Mouse (Mus musculus) heart, adult 9 months (tissue): ENCODE data around the gene Fermt3.
"Not testable (repeated sequence)": the region's sequence is repeated elsewhere in the genome, so short reads cannot be mapped to it uniquely, and the experiment has no call there.

Source experiments
- DNase-seq, 2 experiments: peaks; one replicate each; pipeline ENCODE4 v3.0.0; 2022; ENCODE audit warnings: low spot score in 2 of 2

The Fermt3 gene

DNA sequence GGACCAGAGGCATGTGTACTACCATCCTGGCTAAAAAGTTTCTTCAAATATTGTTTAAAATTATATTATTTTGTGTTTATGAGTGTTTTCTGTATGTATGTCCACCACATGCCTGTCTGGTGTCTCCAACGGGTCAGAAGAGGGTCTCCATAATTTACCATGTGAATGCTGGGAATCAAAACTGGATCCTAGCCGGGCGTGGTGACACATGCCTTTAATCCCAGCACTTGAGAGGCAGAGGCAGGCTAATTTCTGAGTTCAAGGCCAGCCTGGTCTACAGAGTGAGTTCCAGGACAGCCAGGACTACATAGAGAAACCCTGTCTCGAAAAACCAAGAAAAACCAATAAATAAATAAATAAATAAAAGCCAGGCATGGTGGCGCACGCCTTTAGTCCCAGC lies 28.1 kb downstream of the Fermt3 start:
- DNase-seq, result not testable (repeated sequence)

DNA sequence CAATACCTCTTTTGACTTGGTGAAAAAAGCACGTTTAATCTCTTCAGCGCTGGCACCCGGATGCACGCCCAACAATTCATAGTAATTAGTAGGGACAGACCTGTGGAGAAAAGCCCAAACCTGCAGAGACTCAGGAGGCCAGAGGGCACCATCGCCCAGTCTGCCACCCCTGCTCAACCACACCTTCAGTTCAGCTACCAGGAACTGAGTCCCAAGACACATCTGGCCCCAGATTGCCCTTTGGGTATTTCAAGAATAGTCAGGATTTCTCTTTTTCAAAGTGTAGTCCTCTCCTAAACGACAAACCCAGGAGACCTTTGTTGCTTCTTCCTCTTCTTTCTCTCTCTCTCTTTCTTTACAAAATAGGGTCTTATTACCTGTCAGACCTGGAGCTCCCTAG lies 28.6 kb downstream of the Fermt3 start:
- no peak for DNase-seq

DNA sequence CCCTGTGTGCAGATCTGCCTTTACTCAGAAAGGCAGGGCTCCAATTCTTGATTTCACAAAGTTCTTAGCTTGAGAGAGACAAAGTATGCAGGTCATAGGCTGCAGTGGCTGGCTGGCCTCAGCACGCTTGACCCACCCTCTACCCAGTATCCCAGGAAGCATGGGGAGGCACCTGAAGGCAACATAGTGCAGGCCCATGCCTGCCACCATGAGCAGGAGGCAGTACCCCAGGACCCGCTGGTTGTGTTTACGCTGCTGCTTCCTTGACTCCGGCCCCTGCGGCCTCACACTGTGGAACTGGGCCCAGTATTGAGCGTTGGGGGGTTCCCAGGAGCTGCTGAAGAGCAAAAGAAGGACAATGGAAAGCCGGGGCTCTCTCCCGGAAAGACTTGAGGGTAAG lies 30.0 kb downstream of the Fermt3 start:
- DNase-seq, result no peak

- no peak for DNase-seq
These were observed 31.4 kb downstream of the Fermt3 start for GRCm38 (mm10) chr19:6987904-6988285.

GRCm38 (mm10) chr19:6987061-6987903 lies 32.0 kb downstream of the Fermt3 start, which contains the start of gene Vegfb:
Gene Vegfb (minus strand): TSS chr19:6987651.
- peak in 1 of 2 experiments; percentile 73 for DNase-seq

DNA sequence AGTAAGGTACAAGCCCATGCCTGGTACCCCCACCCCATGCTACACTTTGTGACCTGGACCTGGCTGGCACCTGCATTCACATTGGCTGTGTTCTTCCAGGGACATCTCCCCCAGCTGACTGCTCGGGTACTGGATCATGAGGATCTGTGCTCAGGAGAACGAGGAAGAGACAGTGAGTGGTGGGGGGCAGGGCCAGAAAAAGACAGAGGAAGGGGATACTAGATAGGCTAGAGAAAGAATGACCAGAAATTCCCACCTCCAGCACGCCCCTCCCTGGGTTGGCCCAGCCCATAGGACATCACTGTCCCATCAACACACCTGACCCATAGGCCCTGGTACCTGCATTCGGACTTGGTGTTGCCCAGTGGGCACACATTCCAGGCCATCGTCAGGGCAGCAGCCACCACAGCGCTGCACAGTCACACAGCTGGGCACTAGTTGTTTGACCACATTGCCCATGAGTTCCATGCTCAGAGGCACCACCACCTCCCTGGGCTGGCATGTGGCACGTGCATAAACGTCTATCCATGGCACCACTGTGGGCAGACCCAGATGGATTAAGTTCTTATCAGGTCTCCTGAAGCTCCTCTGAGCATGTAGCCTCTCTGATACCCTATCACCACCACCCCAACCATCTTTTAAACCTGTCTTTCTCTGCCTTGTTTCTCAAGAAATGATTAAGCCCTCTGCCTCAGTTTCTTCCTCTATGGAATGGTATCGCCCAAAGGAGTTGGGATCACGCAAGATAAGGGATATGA lies 33.1 kb downstream of the Fermt3 start:
- no peak for DNase-seq

DNA sequence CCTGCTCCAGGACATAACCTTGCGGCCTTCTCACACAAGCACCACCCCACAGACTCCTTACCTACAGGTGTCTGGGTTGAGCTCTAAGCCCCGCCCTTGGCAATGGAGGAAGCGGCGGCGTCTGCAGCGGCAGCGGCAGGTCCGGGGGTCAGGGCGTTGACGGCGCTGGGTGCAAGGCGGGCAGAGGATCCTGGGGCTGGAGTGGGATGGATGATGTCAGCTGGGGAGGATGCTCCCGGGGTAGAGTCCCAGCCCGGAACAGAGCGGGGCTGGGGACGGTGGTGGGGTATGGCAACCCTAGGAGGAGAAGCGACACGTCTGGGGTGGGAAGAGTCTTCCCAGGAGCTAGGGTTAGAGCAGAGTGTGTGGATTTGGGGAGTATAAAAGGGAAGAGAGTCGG lies 34.0 kb downstream of the Fermt3 start:
- no peak for DNase-seq

DNA sequence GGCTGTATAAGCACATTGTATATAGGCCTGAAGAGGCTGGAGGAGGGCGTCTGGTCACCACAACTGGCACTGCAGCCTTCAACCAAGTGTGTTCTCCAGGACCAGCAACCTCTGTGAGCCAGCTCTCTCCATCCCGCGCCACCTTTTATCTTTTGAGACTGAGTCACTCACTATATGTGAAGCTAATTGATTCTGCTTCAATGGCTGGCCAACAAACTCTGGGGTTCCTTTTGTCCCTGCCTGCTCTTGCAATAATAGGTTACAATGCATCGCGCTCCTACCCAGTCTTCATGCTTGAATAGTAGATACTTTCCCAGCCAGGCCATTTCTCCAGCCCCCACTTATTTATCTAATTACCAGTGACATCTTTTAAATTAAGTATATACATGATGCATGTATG lies 35.6 kb downstream of the Fermt3 start:
- DNase-seq, result no peak

DNA sequence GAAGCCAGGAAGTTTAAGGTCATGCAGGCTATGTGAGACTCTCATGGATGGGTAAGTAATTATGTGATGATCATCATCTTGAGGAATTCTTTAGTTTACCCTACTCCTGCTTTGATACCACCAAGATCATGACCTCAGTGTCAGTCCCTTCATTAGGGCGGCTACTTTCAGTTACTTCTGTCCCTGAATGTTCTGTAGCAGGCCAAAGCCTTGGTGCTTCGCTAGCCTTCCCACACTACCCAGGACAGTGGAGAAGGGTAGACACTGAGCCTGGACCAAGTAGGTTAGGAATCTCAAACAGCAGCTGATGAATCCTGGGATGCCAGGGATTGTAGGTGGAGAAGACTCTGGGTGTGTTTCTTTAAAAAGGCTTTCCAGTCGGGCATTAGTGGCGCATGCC lies 37.8 kb downstream of the Fermt3 start:
- DNase-seq, result no peak

DNA sequence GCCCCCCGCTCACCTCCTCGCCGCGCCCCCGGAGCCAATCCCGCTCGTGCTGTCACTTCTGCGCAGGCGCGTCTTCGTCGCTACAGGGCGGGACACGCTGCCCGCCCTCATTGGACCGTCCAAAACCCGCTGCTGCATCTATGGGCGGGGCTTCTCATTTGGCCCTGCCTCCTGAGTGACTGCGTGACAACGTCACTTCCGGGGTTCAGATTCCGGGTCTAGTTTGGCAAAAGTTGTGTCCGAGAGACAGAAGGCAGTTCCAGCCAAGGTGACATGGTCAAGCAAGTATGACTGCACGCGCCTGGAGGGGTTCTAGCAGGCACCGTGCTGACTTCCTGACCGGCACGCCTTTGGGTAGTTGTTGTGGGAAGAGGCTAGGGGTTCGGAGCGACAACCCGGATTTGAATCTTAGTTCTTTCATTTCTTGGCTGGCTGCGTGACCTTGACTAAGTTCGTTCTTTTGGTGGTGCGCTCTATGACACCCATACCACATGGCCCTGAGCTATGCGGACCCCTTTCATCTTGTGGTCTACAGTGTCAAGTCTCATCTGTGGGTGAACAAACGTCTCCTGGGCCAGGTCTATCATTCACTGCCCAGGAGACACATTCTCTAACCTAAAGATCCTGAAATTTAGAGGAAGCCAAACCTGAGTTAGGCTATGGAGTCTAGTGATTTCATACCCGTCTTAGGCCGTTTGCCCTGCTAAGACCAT lies 38.7 kb downstream of the Fermt3 start, which contains the start of gene Fkbp2:
TSS of gene Fkbp2 (minus strand) at position 121 of the 713 bp plus-strand sequence.
- DNase-seq, result peak; percentile 99

GRCm38 (mm10) chr19:6979486-6980380 lies 39.5 kb downstream of the Fermt3 start:
- DNase-seq, result peak; percentile 99

GRCm38 (mm10) chr19:6979001-6979479 lies 40.2 kb downstream of the Fermt3 start:
- peak in 1 of 2 experiments; percentile 55 for DNase-seq

DNA sequence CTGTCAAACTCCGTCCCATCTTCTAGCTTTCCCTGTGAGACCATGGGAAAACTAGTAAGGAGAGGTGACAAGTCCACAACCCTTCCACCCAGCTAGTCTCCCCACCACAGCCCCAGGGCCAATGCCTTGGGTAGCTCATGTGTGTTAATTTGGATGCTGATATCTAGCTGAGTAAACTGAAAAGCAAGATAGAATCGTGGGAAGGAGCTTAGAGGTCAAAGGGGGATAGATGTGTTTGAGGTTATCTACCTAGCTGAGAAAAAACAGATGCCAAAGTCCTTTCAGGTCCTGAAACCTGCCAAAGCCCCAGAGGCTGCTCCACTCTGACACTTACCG lies 40.7 kb downstream of the Fermt3 start:
- DNase-seq, result no peak

DNA sequence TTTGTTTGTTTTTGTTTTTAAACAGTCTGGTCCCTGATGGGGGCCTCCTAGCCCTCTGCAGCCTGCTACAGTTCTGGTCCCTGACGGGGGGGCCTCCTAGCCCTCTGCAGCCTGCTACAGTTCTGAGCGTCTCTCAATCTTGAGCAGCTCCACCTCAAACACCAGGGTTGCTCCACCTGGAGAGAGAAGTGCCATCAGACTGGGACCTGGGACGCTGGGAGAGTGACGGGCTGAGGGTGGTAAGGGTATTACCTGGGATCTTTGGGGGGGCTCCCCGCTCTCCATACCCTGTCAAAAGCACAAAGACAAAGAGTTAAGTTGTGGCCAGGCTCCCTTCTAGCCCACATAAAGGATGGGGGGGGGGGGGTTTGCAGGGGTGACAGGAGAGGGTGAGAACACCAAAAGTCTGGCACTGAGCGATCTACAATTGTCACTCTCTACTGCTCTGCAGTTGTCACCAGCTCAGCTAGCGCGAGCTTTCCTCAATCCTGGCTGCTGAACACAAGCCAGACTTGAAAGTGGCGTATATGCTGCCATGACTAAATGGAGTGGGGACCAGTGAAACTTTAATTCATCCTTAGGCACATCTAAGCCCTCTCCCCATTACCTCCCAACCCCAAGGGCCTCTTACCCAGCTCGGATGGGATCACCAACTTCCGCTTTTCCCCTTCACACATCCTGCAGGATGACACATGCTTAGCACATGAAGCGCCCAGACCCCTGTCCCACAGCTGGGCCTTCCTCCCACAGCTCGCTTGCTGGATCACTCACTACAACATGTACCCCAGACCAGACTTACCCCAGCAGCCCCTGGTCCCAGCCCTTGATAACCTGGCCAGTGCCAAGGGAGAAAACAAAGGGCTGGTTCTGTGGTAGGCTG lies 41.3 kb downstream of the Fermt3 start:
- no peak for DNase-seq

DNA sequence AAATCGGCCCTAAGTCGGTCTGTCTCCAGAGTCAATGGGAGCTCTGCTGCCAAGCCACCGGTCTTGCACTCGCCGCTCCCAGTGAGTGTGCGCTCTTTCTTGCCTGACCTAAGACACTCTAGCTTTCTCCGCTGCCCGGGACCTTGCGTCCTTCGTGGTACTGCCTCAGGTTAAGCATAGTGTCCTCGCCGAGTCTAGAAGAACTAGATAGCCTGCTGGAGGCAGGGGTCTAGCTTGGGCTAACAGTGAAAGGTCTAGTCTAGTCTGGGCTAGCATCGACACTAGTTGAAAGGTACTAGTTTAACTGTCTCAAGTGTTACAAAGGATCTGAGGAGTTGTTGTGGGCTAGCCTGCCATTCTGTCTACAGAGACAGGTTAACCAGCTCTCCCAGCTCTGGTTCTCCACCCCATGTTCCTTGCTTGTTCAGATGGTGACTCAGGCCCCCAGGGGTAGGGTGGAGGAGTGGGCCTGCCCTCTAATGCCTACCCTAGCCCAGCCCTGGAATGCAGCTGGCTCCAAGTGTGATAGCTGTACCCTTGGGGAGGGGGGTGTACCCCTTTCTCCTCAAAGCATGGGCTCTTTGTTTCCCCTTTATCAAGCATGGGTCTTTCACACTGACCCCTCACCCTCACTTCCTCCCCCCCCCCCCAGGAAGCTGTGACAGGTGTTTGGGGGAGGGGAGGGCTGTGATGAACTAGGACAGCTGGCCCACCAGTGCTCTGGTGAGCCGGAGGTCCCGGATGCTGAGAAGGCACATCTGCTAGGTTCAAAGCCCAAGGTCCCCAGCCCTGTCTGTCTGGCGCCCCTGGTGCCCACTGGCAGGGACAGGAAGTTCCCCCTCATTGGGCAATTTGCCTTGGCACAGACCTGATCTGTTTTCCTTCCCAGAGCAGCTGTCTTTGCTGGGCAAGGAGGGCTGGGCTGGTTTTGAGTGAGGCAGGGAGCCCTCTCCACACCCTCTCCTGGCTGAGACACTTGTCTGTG lies 43.4 kb downstream of the Fermt3 start, which contains the start of gene Plcb3:
TSS of gene Plcb3 (minus strand) at position 934 of the 985 bp plus-strand sequence.
- peak in 1 of 2 experiments; percentile 63 for DNase-seq

DNA sequence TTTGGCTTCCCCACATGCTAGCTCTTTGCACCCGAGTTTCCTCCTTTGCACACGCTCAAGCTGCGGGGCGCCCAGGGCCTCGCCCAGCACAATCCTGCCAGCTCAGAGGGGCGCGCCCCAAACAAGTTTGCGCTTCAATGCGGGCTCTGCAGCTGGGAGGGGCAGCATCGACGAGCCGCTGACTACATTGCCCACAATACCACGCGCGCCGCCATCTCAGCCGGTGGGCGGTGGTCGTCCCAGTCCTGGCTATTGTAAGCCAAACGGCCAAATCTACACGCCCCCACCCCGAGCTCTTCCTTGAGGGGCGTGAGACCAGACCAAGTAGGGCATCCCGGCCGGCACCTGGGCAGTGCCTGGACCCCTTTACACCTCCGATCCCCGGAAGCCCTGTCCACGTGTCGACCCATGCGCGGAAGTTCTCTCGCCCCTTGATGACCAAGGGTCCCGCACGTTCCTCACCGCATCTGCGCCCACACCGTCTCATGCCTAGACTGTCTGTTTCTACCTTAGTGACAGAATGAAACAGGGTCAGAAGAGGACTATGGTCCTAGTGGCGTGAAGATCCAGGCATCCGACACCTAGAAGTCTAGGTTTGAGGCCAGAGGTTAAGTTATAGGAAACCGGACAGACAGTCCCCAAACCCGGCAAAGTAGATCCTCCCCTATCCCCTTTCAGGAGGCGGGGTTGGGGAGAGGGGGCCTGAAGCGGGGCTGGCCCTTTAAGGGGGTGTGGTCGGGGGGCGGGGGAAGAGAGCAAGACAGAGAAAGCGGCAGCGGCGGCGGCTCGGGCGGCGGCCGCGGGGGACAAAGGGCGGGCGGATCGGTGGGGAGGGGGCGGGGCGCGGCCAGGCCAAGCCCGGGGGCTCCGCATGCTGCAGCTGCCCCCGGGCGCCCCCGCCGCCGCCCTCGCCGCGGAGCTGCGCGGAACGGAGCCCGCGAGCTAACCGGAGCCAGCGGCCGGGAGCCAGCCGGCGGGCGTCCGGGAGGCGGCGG lies 44.8 kb downstream of the Fermt3 start, which contains the start of gene Ppp1r14b:
TSS of gene Ppp1r14b (plus strand) at position 758 of the 995 bp plus-strand sequence.
- DNase-seq, result peak; percentile 81

DNA sequence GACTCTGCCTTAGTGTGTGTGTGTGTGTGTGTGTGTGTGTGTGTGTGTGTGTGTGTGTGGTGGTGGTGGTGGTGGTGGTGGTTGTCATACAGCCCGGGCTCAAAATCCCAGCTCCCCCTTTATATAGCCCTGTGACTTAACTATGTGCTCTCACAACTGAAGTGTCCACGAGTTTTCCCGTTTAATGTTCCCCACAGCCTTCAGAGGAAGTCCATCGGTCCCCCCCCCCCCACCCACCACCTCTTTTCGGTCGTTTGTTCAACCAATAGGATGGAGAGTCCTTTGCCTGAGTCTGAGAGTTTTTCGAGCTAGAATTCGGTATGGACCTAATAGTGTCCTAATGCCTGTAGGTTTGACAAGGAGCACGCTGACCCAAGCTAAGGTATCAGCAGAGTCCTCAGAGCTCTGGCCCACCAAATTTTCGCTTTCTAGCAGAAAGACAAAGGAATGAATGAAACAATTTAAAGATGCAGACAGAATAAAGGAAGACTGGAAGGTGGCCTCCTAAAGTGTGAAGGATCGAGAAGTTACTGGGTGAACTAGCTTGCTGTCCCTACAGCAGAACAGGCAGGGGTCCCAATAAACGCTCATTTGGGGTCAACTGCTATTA lies 45.6 kb downstream of the Fermt3 start:
- no peak for DNase-seq
